ENCODE assay signal across 15 mouse cellular contexts in the genomic region with DNA sequence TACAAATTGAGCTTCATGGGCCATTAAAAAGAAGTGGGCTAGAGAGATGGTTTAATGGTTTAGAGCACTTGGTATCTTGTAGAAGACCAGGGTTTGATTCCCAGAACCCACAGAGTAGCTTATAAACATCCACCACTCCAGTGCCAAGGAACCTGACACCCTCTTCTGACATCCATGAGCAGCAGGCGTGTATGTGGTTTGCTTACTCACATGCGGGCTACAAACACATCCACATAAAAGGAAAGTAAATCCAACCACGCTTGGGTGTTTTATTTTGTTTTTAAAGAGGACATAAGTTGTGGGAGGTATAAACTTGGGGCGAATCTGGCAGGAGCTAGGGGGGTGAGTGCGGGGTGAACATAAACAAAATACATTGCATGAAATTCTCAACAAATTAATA.
"Had no signal": no experiment of that assay in that cellular context is flagged by ENCODE, and none has a peak within 500 bp of the region (broad histone marks: within the 10 kb centered on the region; RNA-seq: fewer than 3 reads in every experiment).

No protein-coding gene starts in this region.

- H3K9me3 ChIP-seq: midbrain, embryonic 12.5 days; neural tube, embryonic 12.5 days; stomach, embryonic 15.5 days had no signal

- H3K4me1 ChIP-seq: megakaryocyte, embryonic 14.5 days; midbrain, embryonic 12.5 days; neural tube, embryonic 12.5 days; stomach, embryonic 15.5 days had no signal

- H3K4me3 ChIP-seq: megakaryocyte, embryonic 14.5 days; midbrain, embryonic 12.5 days; neural tube, embryonic 12.5 days; stomach, embryonic 15.5 days had no signal

- H3K9ac ChIP-seq: lung, embryonic 14.5 days; midbrain, embryonic 12.5 days; neural tube, embryonic 12.5 days; stomach, embryonic 15.5 days had no signal

- H3K4me2 ChIP-seq: lung, embryonic 14.5 days; midbrain, embryonic 12.5 days; neural tube, embryonic 12.5 days; stomach, embryonic 15.5 days had no signal

- ATAC-seq: midbrain, embryonic 16.5 days had no signal

- DNase-seq: lung, adult 18-20 months; lung, embryonic 14.5 days; lung, postnatal 10 days; lung, postnatal 4 days; midbrain, embryonic 14.5 days; right cerebral cortex, postnatal 14 days; thymus, adult 2 months; thymus, postnatal 25 days; thymus, postnatal 4 days had no signal

- H3K27me3 ChIP-seq: megakaryocyte, embryonic 14.5 days; midbrain, embryonic 12.5 days; neural tube, embryonic 12.5 days; stomach, embryonic 15.5 days had no signal

- H3K27ac ChIP-seq: midbrain, embryonic 12.5 days; neural tube, embryonic 12.5 days; stomach, embryonic 15.5 days; stomach, postnatal 0 days had no signal

- H3K36me3 ChIP-seq: midbrain, embryonic 12.5 days; neural tube, embryonic 12.5 days; stomach, embryonic 15.5 days had no signal
